Mouse (Mus musculus) adrenal gland, adult 8-10 months (tissue): Measurements from ENCODE around the gene Gpcpd1. TPM values are rescaled to one million over a fixed set of nuclear protein-coding genes. Genes with fewer than 3 reads are reported as not detected.

Source experiments
- total RNA-seq, 4 experiments: library from RNA; stranded (reverse); gene quantifications; 2 replicates each; pipeline ENCODE4 v1.2.4; 2022

Gene Gpcpd1
- total RNA-seq, 4 experiments from 2014 or later = 19.5 to 61.3 (median 25.4) TPM

Other genes starting within 250 kb of the Gpcpd1 start
- under 1 TPM in 1 of 4 experiments, not detected in 3; 0.07 TPM for gene Prokr2, start 202.3 kb downstream of the Gpcpd1 start, total RNA-seq
- 10 to 100 TPM; 10.7 to 12.1 (median 11.9) TPM for gene Shld1, start 99.2 kb upstream of the Gpcpd1 start, total RNA-seq
- 1,000 to 10,000 TPM; 1,792 to 2,284 (median 1,895) TPM for gene Chgb, start 193.5 kb upstream of the Gpcpd1 start, total RNA-seq
- 10 to 100 TPM; 21.8 to 30.5 (median 28.1) TPM for gene Trmt6, start 228.3 kb upstream of the Gpcpd1 start, total RNA-seq
- gene Mcm8, start 228.4 kb upstream of the Gpcpd1 start, total RNA-seq = 1 to 10 TPM; 3.5 to 4.1 (median 3.9) TPM